In genomic region chr8:53781885-53782284, GRCm38 (mm10) we compare ENCODE assay signal across 19 mouse cellular contexts.
"Had no signal": no experiment of that assay in that cellular context is flagged by ENCODE, and none has a peak within 500 bp of the region (broad histone marks: within the 10 kb centered on the region; RNA-seq: fewer than 3 reads in every experiment).

No protein-coding gene starts in this region.

- DNase-seq: lung, adult 18-20 months; lung, postnatal 4 days; retina, postnatal 1 day; right cerebral cortex, adult 18-20 months; right cerebral cortex, postnatal 25 days; right cerebral cortex, postnatal 4 days; spleen, adult 18-20 months; thymus, adult 18-20 months; thymus, postnatal 14 days; thymus, postnatal 36 days had no signal

- H3K4me1 ChIP-seq: liver, embryonic 12.5 days; midbrain, embryonic 13.5 days; midbrain, embryonic 15.5 days; neural tube, embryonic 13.5 days; neural tube, embryonic 15.5 days had no signal

- H3K4me3 ChIP-seq: liver, embryonic 12.5 days; midbrain, embryonic 13.5 days; midbrain, embryonic 15.5 days; myocyte; neural tube, embryonic 13.5 days; neural tube, embryonic 15.5 days had no signal

- H3K36me3 ChIP-seq: liver, embryonic 12.5 days; midbrain, embryonic 13.5 days; midbrain, embryonic 15.5 days; neural tube, embryonic 13.5 days; neural tube, embryonic 15.5 days had no signal

- H3K9ac ChIP-seq: liver, embryonic 12.5 days; liver, embryonic 14.5 days; midbrain, embryonic 13.5 days; midbrain, embryonic 15.5 days; neural tube, embryonic 13.5 days; neural tube, embryonic 15.5 days had no signal

- H3K4me2 ChIP-seq: liver, embryonic 12.5 days; midbrain, embryonic 11.5 days; midbrain, embryonic 13.5 days; midbrain, embryonic 15.5 days; neural tube, embryonic 13.5 days; neural tube, embryonic 15.5 days had no signal

- H3K27me3 ChIP-seq: liver, embryonic 12.5 days; midbrain, embryonic 13.5 days; midbrain, embryonic 15.5 days; neural tube, embryonic 13.5 days; neural tube, embryonic 15.5 days had no signal

- ATAC-seq: liver, embryonic 12.5 days; lung, postnatal 0 days; midbrain, embryonic 13.5 days; midbrain, embryonic 15.5 days had no signal

- H3K27ac ChIP-seq: liver, embryonic 12.5 days; liver, embryonic 14.5 days; midbrain, embryonic 13.5 days; midbrain, embryonic 15.5 days; neural tube, embryonic 13.5 days; neural tube, embryonic 15.5 days had no signal

- H3K9me3 ChIP-seq: liver, embryonic 12.5 days; midbrain, embryonic 13.5 days; midbrain, embryonic 15.5 days; neural tube, embryonic 13.5 days; neural tube, embryonic 15.5 days had no signal
